Mouse (Mus musculus): ENCODE measurements around the gene Prss21.

GRCm38 (mm10) chr17:23843812-23844273, 24.0 kb upstream of the Prss21 start, which contains the start of the genes Prss32 and Prss41:
- TF ChIP-seq CTCF (IDR thresholded peaks at IDR 0.05): peak; percentile 76
- no peak for TF ChIP-seq EP300 (IDR thresholded peaks at IDR 0.05; ENCODE audit: insufficient read depth, low read depth, low read length)

All from heart, adult 2 months (tissue).